Mouse (Mus musculus) WW6 (cell line): ENCODE measurements around the gene Mlkl.
"Not testable (repeated sequence)": the region's sequence is repeated elsewhere in the genome, so short reads cannot be mapped to it uniquely, and the experiment has no call there.

Experiments used
- DNase-seq: peaks from one replicate; pipeline ENCODE4 v3.0.0-alpha.2; 2013; ENCODE audit warnings: low read depth, low spot score

The Mlkl gene

DNA sequence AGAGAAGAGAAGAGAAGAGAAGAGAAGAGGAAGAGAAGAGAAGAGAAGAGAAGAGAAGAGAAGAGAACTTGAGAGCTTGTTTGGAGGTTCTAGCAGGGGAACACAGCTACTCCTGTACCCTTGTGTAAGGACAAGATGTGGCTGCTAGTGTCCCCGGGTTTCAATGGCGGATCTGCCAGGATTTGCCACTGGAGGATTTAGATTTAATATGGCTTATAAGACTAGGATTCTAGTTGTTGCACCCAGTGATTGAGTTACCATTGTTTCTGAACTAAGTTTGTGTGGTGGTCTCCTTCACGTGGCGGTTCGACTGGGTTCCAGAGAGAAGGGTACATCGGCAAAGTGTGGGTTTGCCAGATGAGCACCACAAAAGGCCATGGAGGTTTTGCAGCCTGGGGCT is 24.0 kb downstream of the Mlkl start:
- not testable (repeated sequence) for DNase-seq

GRCm38 (mm10) chr8:111312758-111313162 is 25.2 kb downstream of the Mlkl start:
- no peak for DNase-seq

- DNase-seq: not testable (repeated sequence)
Measured at GRCm38 (mm10) chr8:111310006-111310405, 28.0 kb downstream of the Mlkl start.

- no peak for DNase-seq
Measured at GRCm38 (mm10) chr8:111305031-111305730, 32.8 kb downstream of the Mlkl start.

GRCm38 (mm10) chr8:111304359-111304758 is 33.6 kb downstream of the Mlkl start:
- DNase-seq: no peak

GRCm38 (mm10) chr8:111303076-111303803 is 34.7 kb downstream of the Mlkl start:
- DNase-seq: not testable (repeated sequence)

DNA sequence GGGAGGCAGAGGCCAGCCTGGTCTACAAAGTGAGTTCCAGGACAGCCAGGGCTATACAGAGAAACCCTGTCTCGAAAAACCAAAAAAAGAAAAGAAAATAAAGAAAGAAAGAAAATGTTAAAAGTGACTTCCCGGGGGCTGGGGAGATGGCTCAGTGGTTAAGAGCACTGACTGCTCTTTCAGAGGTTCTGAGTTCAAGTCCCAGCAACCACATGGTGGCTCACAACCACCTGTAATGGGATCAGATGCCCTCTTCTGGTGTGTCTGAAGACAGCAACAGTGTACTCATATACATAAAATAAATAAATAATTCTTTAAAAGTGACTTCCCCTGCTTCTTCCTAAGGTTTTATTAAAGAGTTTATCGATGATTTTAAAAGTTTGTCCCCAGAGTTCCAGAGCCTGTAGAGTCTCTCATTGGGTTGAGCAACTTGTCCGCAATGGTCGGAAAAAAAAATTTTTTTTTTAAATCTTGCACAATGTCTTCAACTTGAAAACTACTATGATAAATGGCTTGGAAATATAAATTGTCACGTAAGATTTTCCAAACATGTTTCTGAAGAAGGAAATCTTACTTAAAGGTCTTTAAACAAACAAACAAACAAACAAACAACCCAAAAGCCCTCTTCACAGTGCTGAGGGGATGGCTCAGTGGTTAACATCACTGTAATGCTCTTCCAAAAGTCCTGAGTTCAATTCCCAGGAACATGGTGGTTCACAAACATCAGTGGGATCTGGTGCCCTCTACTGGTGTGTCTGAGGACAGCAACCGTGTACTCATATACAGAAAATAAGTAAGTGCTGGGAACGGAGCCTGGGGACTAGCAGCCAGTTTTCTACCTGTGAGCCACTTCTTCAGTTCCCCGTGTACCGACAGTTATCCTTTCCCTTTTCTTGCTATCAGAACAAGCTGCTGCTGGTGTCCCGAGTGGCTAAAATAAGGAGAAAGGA is 37.1 kb downstream of the Mlkl start:
- DNase-seq: no peak

- peak; percentile 99 for DNase-seq
Measured at GRCm38 (mm10) chr8:111299821-111300568, 38.0 kb downstream of the Mlkl start, which contains the start of gene Rfwd3. TSS of gene Rfwd3 (minus strand) at chr8:111300222.

DNA sequence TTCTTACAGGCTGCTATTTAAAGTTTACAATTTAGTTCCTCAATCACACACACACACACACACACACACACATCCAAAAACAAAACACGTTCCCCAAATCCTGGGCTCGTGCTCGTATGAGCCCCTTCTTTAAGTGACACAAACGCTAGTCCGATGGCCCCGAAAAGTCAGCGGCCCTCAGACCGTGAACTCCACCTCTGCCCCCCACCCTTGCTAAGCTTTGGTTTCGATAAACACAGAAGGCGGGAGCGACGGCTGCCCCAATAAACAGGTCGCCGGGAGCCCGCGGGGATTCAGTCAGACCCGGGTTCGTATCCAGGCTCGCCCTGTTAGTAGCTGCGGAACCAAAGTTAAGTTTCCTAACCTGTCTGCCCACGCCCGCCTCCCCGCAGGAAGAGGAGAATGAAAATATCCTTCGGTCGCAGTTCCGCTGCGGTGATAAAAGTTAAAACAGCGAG is 38.6 kb downstream of the Mlkl start:
- peak; percentile 46 for DNase-seq

GRCm38 (mm10) chr8:111298011-111298410 is 40.0 kb downstream of the Mlkl start:
- DNase-seq: no peak

- no peak for DNase-seq
Measured at GRCm38 (mm10) chr8:111291733-111292132, 46.2 kb downstream of the Mlkl start.

- DNase-seq: no peak
Measured at GRCm38 (mm10) chr8:111290586-111290985, 47.4 kb downstream of the Mlkl start.

DNA sequence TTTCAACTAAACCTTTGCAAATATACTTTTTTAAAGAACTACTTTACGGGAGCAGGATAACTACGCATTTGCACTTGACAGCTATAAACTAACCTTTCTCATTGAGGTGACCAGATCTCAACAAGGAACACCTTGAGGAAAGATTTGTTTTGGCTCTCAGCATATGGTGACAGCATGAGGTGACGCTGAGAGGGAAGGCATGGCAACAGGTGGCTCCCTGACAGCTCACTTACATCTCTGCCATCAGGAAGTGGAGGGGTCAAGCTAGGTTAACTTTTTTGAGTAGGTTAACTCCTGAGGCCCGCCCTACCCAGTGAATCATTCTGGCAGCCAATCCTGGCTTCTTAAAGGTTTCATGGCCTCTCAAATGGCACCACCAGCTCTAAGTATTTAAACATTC is 52.4 kb downstream of the Mlkl start:
- DNase-seq: no peak

DNA sequence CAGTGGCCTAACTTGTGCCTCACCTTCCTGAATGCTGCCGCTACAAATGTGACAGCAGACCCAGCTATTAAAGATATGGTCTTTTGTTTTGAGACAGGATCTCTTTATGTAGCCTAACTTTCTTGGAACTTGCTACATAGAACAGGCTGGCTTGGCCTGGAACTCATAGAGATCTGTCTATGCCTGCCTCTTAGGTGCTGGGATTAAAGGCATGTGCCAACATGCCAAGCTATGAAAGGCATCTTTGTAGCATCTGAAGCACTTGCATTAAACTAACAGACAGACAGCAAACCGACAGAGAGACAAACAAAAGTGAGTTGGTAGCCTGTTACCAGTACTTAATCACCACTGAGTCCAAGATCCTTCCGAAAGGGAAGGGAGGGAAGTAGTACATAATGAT is 55.9 kb downstream of the Mlkl start:
- no peak for DNase-seq

DNA sequence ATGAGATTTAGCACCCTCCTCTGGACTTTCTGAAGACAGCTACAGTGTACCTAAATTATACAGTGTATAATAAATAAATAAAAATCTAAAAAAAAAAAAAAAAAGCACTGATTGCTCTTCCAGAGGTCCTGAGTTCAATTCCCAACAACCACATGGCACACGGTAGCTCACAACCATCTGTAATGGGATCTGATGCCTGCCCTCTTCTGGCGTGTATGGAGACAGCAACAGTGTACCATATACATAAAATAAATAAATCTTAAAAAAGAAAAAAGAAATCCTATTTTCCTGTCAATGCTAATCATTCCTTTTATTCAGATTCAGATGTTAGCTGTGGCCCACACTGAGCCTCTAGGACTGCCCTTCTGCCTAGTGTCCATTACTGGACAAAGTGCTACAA is 69.7 kb downstream of the Mlkl start:
- no peak for DNase-seq

DNA sequence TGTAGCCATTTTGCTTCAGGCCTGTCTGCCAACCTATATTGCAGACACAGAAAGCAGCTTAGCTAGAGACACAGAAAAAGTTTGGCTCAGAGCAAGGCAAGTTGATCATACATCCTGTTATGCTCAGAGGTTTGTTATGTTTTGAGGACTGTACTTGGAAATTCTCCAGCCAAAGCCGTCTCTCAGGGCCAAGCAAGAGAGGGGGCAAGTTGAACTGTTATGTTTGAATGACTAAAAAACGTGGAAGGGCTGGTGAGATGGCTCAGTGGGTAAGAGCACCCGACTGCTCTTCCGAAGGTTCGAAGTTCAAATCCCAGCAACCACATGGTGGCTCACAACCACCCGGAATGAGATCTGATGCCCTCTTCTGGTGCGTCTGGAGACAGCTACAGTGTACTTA is 71.8 kb downstream of the Mlkl start:
- not testable (repeated sequence) for DNase-seq

DNA sequence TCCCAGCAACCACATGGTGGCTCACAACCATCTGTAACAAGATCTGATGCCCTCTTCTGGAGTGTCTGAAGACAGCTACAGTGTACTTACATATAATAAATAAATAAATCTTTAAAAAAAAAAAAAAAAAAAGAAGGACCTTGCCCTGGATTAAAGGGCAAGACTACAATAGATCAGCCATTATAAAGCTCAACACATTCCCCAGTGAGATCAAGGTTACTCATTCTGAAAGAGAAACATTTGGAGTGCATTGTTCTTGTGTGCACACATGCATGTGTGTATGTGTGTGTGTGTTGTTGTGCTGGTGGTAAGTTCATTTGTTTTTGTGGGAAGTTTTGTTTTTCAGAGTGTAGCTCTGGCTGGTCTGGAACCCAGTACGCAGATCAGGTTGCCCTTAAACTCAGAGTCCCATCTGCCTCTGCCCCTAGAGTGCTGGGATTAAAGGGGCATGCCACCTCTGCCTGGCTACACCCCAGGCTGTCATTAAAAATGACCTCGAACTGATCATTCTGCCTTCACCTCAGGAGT is 73.2 kb downstream of the Mlkl start:
- DNase-seq: no peak

DNA sequence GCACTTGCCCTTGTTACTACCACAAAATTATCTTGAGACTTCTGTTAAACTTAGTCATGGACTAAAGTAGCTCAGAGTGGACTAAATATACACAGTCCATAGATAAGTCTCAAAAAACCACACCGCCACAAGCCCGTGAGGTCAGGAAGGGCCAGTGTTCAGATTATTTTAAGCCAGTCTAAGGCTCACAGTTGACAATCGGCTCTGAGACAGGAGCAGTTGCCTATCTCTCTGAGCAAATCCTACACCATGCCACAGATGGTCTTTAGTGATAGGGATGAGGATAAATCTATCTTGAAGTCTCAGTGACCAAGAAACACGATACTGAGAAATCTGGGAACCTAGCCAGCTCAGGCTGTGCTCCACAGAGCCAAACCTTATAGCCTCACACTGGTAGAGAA is 76.0 kb downstream of the Mlkl start:
- DNase-seq: no peak
